Mouse (Mus musculus) liver (tissue): ENCODE measurements around the gene Brd3.
"Not testable (repeated sequence)": the region's sequence is repeated elsewhere in the genome, so short reads cannot be mapped to it uniquely, and the experiment has no call there.

Experiments used
- DNase-seq: peaks from one replicate; pipeline ENCODE4 v3.0.0-alpha.2; 2020; ENCODE audit warnings: mixed read lengths

The Brd3 gene

DNA sequence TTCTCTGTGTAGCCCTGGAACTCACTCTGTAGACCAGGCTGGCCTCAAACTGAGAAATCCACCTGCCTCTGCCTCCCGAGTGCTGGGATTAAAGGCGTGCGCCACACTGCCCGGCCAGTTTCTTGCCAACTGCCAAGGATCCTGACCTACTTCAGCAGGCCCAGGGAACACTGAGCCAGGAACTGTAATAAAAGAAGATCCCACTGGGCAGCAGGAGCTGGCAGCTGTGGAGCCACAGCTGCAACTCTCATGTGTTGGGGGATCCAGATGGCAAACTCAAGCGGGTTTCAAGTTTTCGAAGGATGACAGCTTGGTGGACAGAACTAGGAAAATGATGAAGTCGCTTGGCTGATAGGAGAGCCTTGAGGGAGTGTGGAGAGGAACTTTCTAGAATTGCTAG lies 3.2 kb upstream of the Brd3 start:
- DNase-seq = no peak

DNA sequence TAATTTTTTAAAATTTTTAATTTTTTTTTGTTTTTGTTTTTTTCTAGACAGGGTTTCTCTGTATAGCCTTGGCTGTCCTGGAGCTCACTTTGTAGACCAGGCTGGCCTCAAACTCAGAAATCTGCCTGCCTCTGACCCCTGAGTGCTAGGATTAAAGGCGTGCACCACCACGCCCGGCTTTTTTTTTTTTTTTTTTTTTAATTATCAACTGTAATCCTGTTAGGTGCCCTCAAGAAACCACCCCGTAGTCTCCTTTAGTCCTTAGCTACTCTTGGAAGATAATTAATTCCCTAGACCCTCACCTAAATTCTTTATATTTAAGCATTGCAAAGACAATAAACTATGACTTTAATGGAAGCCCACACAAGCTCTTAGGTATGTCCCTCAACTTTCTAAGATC lies 804 bp downstream of the Brd3 start:
- DNase-seq = not testable (repeated sequence)

DNA sequence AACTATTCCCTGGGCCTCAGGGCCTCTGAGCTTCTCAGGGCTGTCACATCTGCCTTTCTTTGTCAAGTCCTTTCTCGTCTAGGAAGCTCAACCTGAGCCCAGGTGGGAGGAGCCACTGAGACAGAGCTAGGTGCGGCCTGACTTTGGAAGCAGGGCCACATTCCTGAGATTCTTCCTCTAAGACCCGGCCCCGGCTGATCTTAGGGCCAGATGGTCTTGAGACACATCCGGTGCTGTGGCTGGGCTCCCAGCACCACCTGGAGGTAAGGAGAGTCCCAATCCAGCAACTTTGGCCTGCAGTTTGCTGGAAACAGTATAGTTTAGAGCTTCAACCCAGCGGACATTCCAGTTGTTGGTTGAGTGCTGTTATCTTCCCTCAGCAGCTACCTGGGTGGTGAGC lies 1.9 kb downstream of the Brd3 start:
- peak; percentile 35 for DNase-seq

DNA sequence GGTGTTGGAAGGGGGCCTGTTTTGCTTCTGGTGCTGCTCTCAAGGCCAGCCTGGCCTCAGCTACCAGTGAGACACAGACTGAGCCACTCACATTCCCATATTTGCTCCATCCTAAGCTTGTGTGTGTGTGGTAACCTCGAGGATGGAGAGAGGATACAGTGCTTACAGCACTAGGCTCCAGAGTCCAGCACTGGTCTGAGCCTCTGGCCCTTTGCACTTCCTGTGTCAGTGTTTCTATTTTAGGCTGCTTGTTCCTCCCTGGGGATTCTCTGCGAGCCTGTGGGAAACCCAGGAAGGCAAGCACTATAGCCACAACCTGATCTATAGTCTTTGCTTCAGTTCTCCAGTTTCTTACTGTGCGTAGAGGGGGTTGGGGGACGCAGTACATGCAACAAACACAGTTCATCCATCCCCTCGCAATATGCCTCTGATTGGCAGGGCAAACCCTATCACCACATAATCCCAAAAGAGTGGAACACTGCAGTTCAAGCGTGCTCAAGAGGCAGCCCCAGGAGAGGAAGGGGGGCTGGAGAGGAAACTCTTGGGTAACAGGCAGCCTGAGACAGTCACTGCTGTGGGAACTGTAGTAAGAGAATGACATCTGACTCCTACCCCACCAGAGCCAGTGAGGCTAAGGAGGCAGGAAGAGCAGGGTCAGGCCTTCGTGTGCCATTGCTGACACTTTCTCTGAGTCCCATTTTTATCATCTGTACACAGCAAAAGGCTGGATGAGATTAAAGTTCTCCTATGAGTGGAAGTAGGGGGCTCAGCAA lies 3.2 kb downstream of the Brd3 start:
- no peak for DNase-seq

DNA sequence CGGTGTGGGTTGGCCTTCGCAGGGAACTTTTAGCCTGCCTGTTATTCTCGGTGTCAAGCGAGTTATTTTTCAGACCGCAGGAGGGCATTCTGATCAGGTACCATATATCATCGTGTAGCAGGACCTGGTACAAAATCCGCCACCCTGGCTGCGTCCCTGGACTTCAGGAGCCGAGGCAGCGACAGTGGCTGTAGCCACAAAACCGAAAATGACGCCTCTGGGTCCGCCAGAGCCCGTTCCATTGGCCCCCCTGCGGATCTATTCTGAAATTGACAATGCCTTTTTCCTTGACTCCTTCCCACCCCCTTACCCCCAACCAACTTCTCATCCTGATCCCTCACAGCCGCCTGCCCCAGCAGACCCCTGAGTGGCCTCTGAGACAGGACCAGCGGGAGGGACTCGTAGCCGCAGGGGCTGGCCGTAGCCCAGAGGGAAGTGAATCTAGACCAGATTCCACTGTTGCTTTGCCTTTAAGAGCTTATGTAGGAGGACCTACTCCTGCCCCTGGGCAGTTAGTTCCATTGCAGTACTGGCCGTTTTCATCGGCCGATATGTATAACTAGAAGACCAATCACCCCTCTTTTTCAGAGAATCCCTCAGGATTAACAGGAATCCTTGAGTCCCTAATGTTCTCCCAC lies 11.0 kb downstream of the Brd3 start:
- no peak for DNase-seq

DNA sequence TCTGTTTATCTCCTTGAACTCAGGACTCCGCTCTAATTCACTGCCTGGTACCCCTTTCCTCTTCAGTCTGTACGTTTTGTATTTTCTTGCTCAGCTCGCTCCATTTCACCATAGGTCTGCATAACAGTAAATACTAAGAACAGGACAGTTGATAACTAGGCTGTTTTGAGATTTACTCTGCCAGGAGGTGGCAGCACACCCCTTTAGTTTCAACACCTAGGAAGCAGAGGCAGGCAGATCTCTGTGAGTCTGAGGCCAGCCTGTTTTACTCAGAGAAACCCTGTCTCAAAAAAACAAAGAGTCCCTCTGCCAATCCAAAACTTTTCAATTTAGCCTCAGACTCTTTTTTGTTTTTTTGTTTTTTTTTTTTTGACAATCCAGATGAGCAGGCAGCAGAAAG lies 13.5 kb downstream of the Brd3 start:
- no peak for DNase-seq

DNA sequence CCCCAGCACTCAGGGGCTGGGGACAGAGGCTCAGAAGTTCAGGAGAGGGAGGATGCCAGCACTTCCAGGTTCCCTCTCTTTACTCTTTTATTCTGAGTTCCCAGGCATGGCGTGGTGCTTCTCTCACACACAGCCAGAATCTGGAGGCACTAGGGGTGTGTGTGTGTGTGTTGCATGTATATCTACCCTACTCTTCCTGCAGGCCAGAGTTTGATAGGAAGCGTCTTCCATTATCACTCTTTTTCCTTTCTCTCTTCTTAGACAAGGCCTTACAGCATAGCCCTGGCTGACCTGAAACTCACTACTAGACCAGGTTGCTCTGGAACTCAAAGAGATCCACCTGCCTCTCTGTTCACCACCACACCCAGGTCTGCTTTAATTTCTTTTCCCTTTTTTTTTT lies 16.5 kb downstream of the Brd3 start:
- DNase-seq = no peak

DNA sequence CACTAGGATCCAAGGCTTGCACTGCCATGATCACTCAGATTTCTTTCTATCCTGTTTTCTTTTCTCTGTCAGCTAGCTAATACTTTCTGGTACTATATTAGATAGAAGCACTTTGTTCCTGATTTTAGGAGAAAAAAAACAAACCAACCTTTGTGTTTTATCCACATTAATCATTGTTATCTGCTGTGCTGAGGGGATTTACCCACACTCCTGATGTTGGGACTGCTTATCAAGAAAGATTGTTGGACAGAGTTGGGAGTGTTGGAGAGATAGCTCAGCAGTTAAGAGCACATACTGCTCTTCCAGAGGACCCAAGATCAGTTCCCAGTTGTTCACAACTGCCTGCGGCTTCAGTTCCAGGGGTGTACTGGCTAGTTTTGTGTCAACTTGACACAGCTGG lies 19.1 kb downstream of the Brd3 start:
- DNase-seq = no peak

DNA sequence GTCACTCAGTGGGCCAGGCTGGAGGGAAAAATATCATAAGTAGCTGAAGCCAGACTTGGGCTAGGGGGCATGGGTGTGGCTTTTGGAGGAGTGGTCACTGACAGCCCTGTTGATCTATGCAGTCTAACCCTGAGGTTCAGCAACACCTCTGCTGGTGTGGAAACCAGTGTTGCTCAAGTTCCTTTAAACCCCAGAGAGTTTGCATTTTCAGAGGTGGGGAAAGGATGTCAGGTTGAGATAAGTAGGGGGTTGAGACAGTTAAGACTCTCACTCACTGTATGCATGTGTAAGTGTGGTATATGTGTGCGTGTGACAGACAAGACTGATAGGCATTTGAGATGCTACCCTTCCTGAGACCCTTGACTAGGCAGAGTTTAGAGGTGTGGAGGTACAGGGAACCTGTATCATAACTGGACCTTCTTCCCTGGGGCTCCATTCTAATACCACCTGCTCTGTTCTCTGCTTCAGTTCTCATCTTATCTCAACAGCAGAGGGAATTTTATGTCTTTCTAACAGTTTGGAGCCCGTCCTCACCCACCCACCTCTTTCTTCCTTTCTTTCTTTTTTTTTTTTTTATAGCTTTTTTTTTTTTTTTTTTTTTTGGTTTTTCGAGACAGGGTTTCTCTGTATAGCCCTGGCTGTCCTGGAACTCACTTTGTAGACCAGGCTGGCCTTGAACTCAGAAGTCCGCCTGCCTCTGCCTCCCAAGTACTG lies 20.0 kb downstream of the Brd3 start:
- peak; percentile 33 for DNase-seq

DNA sequence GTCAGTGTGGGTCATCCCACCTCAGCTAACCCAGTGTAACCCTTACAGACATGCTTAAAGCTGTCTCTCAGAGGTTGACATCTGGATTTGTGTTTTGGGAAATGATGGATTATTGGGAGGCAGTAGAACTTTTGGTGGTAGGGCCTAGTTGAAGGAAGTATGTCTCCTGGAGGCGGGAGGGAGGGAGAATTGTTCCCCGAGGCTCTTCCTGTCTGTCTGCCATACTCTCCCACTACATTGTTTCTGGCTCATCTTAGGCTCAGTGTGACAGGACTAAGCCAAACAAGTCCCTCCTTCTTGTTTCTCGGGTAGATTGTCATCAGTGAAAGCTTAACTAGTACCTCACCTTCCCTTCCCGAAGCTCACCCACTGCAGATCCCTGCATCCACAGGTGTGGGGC lies 20.7 kb downstream of the Brd3 start:
- DNase-seq = no peak

DNA sequence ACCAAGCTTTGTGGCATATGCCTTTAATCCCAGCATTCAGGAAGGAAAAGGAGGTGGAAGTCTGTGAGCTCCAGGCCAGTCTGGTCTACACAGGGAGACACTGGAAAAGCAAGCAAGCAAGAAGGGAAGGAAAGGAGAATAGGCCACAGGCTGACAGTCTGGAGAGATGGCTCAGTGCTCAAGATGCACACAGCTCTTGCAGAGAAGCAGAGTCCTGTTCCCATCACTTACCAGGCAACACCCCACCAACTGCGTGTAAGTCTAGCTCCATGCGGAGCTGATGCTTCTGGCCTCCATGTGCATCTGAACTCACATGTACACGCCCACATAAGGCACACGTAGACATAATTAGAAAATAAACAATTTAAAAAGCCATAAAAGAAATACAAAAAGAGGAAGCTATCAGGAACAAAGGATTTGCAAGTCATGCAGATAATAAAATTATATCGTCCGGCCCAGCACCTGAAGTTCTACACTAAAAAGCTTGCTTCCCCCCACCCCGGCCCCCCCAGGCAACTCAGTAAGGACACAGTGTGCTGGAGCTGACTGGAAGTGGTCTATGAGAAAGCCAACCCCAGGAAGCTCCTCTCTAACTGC lies 25.1 kb downstream of the Brd3 start:
- DNase-seq = no peak

DNA sequence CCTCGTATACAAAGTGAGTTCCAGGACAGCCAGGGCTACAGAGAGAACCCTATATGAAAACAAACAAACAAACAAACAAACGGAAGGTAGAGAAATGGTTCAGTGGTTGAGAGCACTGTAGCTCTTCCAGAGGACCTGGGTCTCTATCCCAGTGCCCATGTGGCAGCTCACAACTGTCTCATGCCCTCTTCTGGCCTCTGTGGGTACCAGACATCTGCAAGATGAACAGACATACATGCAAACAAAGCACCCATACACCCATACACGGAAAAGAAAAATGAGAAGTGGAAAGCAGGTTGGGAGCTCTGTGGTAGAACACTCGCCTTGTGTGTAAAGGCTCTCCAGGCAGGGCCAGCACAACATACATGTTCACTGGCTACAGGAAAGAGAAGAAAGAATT lies 27.1 kb downstream of the Brd3 start:
- DNase-seq = no peak

DNA sequence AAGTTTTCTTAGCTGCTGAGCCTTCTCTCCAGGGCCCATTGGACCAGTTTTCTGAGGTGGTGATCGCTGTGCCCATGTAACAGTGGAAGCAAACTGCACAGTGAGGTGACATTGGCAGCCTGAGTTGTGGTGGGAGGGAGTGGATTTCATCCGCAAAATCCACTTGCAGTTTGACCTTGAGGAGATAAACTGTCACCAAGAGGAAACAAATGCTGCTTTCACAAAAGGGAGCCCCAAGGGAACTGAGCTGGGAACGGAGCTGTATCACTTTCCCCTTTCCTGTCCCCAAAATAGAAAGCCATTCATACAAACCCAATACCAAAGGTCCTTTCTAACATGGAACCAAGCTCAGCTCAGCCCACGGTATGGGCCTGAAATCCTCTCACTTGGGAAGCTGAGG lies 27.6 kb downstream of the Brd3 start:
- DNase-seq = no peak

DNA sequence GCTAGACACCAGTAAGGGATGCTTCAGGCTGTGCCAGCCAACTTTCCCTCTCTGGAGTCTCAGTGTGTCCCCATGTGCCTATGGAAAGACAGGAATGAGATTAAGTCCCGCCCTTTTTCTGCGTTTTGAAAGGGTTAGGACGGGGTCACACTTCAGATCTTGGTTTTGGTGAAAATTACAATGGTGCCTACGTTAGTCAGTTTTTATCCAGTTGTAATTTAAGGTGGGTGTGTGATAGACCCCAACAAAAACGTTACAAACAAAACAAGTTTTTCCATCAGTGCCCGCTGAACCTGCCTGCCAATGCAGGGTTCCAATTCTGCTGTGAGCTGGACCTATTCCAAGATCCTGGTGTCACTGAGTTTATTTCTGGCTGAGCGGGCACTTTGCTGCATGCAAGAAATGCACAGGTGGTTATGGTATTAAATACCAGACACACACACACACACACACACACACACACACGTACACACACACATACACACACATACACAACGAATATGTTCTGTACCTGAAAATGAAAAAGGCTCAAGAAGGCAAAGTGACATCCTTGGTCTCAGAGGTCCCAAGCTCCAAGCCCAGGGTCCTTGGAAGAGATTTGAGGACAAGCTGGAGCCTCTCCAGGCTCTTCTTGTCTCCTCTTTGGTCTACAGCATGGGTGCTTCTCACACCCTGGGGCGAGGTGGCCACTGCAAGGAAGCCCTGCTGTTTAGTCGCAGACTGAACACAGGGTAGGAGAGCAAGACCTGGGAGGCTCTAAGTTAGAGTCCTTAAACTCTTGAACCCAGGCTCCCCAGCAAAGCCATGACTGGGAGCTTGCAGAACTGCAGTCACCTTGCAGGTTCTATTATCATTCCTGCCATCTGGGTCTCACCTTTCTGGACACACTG lies 30.9 kb downstream of the Brd3 start:
- no peak for DNase-seq

DNA sequence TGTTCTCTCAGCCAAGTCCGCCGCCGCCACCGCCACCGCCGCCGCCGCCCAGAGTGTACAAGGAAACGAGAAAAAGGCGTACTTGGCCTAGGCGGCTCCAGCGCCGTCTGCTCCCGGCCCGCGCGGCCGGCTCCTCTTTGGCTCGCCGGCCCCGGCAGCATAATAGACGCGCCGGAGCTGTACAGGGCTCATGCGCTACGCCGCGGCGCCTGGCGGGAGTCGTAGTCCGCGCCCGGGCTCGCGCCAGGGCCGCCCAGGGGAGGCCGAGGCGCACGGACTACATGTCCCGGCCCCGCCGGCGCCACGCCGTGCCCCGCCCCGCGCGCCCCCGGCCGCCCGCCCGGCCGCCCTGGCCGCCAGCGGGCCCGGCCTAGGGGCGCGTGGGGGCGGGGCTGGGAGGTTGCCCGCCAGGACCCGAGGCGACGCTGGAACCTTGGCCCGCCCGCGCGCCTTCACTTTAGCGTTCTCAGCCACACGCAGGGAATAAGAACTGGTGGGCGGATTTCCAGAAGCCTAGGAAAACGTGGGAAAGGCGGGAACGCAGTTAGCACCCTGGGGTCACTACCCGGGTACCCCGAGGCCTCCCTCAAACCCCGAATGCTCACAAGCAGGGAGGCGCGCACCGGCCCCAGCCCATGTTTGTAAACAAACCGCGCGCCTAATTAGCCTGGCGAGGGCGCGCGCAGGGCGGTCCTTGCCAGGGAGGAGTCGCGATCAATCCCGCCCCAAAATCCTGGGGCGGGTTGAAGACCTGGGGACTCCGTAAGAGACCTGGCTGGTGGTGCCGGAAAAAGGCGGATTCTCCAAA lies 31.8 kb downstream of the Brd3 start:
- peak; percentile 91 for DNase-seq

DNA sequence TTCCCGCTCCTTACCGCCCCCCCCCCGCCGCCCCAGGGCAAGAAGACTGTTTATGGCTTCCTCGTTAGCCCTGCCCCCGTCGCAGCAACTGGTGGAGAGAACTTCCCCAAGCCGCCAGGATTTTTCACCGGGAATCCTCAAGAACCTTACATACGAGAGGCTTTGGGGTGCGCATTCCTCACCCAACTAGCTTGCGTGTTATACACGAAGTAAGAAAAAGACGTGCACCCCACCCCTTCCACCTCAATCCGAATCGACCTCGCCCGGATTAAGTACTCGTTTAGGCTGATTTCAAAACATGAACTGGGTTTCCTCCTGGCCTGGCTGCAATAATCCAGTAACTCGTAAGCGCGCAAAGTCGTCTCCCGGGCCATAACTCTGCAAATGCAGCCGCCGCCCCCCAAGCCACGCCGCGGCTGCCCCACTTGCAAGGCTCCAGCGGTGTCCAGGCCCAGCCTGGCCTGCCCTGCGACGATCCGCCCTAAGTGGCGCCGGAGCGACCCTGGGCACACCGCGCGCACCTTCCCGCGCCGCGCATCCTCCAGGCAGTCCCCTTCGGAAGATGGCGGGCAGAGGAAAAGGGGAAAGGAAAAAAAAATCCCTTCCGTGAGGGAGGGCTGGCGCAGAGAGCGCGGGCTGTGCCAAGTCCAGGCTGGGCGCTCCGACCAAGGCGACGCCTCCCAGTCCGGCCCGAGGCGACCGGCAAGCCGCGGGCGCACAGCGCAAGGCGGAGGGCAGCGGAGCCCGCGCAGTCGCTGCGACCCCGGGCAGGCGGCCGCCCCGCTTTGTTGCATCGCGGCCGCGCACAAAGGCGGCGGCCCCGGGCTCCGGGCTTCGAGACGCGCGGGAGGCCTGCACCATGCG lies 32.6 kb downstream of the Brd3 start:
- DNase-seq = peak; percentile 42

DNA sequence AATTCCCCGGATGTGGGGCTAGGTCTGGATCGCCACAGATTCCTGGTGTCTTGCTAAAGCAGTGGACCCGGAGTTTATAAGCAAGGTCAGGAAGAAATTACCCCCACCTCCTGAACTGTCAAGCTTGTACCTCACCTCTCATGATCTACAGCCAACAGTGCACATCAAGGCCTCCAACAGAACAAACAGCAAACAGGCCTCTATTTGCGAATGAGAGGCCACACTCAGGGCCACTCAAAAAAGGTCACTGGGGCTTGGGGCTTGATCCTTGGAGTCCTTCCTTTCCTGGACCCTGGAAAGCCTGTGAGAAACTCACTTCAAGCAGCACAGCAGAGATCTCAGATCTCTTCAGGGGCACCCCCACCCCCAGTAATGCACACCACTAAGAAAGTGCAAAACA lies 33.6 kb downstream of the Brd3 start:
- DNase-seq = no peak

DNA sequence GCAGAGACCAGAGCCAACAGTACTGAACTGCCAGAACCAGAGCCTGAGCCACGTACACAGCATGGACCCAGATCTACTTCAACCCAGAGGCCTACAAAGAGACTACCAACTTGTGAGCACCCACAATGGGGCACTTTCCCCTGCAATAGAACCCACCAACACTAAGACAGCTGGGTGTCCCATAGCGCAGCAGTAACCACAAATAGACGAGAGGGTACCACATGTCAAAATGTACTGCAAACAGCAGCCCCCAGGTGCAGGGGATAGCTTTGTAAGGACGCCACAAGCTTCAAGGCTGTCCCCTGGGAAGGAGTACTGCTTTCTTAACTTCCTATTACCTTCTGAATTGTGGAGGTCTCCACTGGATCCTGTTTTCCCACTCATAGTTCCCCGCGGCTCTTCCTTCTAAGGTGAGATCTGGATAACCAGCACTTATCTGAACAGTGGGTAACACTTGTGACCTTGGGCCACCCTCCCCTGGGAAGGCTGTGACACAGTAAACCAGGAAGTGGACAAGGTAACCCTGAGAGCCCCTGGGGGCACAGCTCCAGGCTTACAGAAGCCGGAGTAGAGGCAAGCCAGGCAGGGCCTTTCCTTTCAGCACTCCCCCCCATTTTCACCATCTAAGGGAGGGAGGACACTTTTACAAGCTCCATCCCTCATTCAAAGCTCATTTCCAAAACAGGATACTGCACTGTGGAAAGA lies 34.2 kb downstream of the Brd3 start:
- DNase-seq = no peak

DNA sequence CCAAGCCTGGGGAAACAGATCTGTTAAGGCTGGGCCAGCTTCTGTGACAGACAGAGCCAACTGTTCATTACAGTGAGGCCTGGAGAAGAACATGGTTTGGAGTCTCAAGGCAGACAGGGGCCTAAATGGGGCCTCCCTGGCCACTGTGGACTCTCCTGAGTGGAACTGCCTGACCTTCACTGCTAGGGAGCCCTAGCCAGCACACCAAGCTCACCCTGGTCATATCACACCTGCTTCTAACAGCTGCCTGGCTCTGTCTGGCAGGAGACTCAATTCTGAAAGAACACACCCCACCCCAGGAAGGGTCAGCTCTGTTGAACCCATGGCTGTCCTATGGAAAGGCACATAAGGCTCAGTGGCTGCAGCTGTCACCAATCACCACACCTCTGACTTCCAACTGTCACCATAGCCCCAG lies 36.3 kb downstream of the Brd3 start:
- DNase-seq = no peak

DNA sequence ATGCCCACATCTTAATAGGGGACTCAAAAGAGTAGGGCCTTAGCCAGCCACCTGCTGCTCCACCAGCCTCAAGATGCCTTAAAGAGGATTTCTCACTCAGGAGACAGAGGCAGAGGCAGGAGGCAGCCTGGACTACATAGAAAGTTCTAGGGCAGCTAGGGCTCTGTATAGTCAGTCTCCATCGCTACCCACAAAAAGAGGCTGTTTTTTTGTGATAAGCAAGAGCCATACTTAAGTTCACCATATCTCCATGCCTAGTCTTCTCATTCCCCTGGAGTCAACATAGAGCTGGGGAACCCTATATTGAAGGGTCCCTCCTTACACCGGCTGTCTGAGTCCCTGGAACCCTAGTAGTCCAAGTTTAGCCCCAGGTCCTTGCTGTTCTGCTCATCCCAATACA lies 36.9 kb downstream of the Brd3 start:
- DNase-seq = peak; percentile 29
